Mouse (Mus musculus) megakaryocyte, embryonic 14.5 days (primary cell): ENCODE measurements at regions not wholly inside any gene's neighbourhood (a gene's known extent, or its start where the extent isn't known, plus 50 kb on each side); places are given as distances from the start of the nearest gene placed in this dataset.

ENCODE experiments used
- FLI1 ChIP-seq: IDR thresholded peaks from 2 replicates; pipeline ENCODE4 v1.6.1; 2012; ENCODE audit warnings: low read length, inconsistent platforms, mixed read lengths
- GATA1 ChIP-seq: IDR thresholded peaks from 3 replicates; pipeline ENCODE4 v1.6.1; 2012; ENCODE audit warnings: mixed read lengths, low read length, inconsistent platforms, borderline replicate concordance

DNA sequence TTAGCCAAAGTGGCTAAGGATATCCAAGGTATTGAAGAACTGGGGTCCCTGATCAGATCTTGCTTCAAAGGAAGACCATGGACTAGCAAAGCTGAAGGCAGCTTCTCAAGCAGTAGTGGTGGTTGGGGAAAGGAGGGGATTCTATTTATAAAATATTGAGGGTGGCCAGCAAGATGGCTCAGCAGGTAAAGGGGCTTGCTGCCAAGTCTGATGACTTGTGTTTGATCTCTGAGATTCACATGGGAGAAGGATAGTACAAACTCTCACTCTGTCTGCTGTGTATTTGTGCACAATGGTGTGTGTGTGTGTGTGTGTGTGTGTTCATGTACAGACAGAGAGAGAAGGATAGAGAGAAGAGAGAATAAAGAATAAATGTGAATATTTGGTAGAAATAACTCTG lies 73.4 kb downstream of the Tnfsf18 start:
- no peak for TF ChIP-seq GATA1
- no peak for TF ChIP-seq FLI1
